Mouse (Mus musculus) CD4-positive helper T cell, adult 2 months (primary cell): ENCODE measurements at regions not wholly inside any gene's neighbourhood (a gene's known extent, or its start where the extent isn't known, plus 50 kb on each side); places are given as distances from the start of the nearest gene placed in this dataset.

Experiments used
- DNase-seq: peaks from one replicate; pipeline ENCODE4 v3.0.0-alpha.2; 2012; ENCODE audit warnings: low read depth, missing footprints, low spot score

GRCm38 (mm10) chr3:61475018-61475417 is 109.3 kb upstream of the B430305J03Rik start:
- no peak for DNase-seq

- peak; percentile 45 for DNase-seq
Observed at GRCm38 (mm10) chr3:61467158-61467557, 101.4 kb upstream of the B430305J03Rik start.

GRCm38 (mm10) chr3:61466641-61467040 is 100.9 kb upstream of the B430305J03Rik start:
- no peak for DNase-seq

- no peak for DNase-seq
Observed at GRCm38 (mm10) chr3:61460076-61460475, 94.3 kb upstream of the B430305J03Rik start.

GRCm38 (mm10) chr3:61456598-61456997 is 90.8 kb upstream of the B430305J03Rik start:
- DNase-seq: no peak

- DNase-seq: no peak
Observed at GRCm38 (mm10) chr3:61442000-61442739, 76.4 kb upstream of the B430305J03Rik start.

GRCm38 (mm10) chr3:61441445-61441844 is 75.7 kb upstream of the B430305J03Rik start:
- no peak for DNase-seq

GRCm38 (mm10) chr3:61428713-61429112 is 63.0 kb upstream of the B430305J03Rik start:
- DNase-seq: no peak

- no peak for DNase-seq
Observed at GRCm38 (mm10) chr3:61423945-61424344, 58.2 kb upstream of the B430305J03Rik start.

- DNase-seq: no peak
Observed at GRCm38 (mm10) chr3:61419706-61420105, 54.0 kb upstream of the B430305J03Rik start.

GRCm38 (mm10) chr3:61418096-61418495 is 52.3 kb upstream of the B430305J03Rik start:
- no peak for DNase-seq
